Mouse (Mus musculus) right cerebral cortex, postnatal 14 days (tissue): ENCODE results near the gene Map4k2.

Source experiments
- DNase-seq: peaks from one replicate; pipeline ENCODE4 v3.0.0; 2022

Gene Map4k2

DNA sequence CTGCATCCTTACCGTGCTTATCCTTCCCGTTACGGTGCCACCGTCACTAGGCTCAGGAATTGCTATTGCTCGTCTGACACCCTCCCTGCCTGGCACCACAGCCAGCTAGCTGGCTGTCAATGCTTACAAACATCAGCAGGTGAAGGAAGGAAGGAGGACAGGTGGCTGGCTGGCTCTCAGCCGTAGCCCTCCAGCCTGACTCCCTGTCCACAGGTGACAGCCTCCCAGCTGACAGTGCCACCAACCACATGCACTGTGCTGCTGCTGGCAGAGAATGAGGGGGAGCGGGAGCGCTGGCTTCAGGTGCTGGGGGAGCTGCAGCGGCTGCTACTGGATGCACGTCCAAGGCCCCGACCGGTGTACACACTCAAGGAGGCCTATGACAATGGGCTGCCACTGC is 22.8 kb upstream of the Map4k2 start:
- no peak for DNase-seq

DNA sequence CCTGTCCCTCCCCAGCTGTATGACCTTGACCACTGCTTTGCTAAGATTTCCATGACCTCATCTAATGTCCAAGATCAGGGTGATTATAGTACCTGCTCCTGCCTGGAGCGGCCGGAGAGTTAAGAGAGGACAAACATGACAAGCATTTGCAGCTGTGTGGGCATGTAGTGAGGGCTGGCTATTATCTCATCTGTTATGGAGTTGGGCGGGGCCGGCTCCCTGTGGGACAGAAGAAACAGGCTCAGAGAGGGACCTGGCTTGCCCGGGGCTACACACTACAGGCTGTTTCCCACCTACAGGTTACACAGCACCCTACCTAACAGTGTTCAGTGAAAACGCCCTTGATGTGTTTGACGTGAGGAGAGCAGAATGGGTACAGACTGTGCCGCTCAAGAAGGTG is 19.6 kb upstream of the Map4k2 start:
- no peak for DNase-seq

DNA sequence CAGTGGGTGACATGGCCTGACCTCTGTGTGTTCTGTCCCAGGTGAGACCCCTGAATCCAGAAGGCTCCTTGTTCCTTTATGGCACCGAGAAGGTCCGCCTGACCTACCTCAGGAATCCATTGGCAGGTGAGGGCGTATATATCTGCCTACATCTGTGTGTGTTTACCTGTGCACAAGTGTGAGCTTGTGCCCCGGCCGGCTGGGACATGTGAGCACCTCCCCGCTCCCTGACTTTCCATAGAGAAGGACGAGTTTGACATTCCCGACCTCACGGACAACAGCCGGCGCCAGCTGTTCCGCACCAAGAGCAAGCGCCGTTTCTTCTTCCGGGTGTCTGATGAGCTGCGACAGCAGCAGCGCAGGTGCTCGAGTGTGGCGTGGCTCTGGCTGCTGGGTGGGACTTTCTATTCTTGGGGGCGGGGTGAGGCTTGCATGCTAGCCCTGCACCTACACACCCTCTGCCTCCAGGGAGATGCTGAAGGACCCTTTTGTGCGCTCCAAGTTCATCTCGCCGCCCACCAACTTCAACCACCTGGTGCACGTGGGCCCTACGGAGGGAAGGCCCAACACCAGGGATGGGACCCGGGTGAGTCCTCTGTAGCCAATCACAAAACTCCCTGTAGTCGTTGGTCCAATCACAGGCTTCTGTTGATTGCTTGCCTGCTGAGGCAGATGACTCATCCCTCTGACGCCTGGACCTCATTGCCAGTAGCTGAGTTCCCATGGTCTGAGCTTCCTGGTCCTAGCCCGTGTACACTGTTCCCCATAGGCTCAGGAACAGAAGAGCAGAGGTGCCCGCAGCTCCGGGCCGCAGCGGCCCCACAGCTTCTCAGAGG is 18.9 kb upstream of the Map4k2 start:
- DNase-seq: no peak

DNA sequence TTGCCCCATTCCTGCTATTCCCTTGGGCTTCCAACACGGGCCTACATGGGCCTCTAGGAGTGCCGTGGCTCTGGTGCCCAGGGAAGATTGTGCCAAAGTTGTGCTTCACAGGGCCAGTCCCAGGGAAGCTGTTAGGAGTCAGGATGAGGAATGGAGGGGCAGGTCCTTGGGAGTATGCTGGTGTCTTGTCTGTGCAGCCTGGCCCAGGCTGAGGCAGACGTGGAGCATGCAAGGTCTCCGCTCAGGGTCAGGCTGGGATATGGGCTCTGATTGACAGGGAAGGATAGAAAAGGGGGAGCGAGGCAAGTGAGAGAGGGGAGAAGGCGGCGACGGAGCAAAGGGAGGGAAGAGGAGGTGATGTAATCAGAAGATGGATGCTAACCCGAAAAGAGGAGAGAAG is 16.2 kb upstream of the Map4k2 start:
- DNase-seq: no peak

DNA sequence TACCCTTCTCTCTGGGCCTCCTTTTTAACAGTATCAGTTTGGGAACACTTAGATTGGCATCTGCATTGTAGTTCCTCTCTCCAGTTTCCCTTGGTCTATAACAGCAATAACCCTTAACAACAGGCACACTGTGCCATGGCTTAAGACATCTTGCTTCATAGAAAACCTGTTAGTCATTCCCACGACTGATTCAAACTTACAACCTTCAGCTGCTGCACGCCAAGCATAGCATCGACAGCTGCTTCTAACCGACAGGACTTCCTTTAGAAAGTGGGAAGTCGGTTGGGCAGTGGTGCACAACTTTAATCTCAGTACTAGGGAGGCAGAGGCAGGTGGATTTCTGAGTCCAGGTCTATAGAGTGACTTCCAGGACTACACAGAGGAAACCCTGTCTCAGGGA is 9.8 kb upstream of the Map4k2 start:
- DNase-seq: no peak

DNA sequence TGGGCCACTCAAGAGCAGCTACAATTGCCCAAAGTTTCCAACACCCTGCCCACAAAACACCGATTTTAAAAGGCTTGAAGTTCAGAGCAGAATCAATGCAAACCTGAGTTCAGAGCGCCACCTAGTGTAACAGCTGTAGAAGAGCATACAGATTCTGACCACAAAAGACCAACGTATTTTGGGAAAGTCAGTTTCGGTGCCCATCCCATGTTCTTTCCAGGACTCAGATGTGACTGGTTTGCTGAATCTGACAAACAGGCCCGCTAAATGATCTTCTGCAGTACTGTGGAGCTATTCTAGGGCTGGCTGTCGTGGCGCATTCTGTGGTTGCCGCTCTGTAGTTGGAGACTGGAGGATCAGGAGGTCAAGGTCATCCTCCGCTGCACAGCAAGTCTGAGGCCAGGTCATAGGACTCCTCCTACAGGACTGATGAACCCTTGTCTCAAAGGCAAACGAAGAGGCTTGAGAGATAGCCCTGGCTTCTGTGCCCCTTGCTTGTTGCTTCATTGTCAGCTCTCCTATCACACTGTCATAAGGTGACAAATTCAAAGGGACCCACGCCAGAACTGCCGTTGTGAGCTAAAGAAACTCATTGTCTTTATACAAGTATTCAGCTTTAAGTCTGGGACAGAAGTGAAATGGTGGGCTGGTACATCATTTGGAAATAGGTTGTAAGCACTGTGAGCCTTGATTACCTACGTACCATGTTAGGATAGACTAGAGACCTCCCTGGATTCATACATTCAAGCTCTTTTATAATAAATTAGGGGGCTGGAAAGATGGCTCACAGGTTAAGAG is 9.0 kb upstream of the Map4k2 start:
- no peak for DNase-seq

DNA sequence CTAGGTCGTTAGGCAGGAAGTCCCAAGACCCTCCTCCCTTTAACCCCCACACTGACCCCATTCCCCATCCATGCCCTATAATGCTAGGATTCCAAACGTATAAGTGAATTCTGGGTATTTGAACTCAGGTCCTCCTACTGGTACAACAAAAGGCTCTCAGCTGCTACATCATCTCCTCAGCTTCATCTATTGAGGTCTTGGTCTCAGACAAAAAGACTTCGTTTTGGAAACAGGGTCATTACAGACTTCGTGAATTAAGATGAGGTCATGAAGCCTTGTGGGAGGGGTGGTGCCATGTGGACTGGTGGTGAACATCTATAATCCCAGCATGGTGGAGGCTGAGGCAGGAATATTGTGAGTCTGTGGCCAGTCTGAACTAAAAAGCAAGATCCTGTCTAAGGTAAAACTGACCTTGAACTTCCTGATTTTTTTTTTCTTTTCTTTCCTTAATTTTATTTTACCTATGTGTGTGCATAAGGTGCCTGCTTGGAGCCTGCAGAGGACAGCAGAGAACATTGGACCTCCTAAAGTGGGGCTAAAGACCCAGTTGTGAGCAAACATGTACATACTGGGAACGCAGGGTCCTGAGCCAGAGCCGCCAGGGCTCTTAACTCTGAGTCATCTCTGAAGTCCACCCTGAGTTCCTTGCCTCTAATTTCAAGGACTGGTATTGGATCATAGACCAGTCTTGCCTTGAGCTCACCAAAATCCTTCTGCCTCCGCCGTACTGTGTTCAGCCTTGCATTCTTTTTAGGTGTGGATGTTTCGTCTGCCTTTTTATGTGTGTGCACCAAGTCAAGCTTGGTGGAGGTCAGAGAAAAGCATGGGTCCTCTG is 7.0 kb upstream of the Map4k2 start:
- DNase-seq: no peak

DNA sequence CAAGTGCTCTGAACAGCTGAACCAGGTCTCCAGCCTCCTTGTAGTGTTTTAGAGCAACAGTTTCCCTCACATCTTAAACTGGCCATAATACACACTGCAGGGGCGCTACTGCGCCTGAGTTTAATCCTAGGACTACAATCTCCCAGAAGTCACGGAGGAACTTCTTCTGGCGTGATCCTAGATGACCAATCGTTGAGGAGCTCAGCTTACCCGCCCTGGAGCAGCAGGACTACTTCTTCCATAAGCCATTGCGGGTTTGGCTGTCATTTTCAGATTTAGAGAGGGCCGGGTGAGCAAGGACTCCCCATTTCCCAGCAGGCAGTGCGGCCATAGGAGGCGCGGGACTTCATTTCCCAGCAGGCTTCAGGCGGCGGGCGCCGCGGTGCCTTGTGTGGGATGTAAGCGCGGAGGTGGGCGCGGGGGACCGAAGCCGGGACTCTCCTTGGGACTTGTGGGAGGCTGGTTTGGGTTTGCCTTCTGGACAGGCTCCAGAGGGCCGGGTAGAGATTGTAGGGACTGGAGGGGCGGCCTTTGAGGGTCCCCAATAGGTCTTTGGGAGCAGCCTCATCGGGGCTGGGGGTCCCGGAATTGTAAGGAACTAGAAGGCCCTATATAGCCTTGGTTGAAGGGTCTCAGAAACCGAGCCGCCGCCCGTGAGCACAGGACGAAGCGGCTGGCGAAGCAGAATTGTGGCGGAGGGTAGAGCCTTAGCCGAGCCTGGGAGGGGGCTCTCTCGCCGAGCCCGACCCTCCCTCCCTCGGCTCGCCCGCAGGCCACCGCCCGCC is 6.1 kb upstream of the Map4k2 start, which contains the start of gene Men1:
Gene Men1, plus strand, starts transcription at position 307 of the 785 bp plus-strand sequence.
- peak; percentile 91 for DNase-seq

DNA sequence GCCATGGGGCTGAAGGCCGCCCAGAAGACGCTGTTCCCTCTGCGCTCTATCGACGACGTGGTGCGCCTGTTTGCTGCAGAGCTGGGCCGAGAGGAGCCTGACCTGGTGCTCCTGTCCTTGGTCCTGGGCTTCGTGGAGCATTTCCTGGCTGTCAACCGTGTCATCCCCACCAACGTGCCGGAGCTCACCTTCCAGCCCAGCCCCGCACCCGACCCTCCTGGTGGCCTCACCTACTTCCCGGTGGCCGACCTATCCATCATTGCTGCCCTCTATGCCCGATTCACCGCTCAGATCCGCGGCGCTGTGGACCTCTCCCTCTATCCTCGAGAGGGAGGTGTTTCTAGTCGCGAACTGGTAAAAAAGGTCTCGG is 5.5 kb upstream of the Map4k2 start:
- DNase-seq: no peak

DNA sequence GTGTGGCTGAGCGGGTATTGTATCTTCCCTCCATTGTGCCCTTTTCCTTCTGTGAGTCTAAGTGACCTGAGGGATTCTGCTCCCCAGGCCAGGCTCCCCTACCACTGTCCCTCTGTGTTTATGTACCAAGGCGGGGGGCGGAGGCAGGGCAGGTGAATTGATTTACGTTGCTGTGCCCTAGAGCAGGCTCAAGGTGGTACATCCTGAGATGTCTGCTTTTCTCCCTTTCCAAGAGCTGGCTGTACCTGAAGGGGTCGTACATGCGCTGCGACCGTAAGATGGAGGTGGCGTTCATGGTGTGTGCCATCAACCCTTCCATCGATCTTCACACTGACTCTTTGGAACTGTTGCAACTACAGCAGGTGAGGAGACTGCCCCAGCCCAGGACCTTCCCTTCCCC is 4.0 kb upstream of the Map4k2 start:
- no peak for DNase-seq

DNA sequence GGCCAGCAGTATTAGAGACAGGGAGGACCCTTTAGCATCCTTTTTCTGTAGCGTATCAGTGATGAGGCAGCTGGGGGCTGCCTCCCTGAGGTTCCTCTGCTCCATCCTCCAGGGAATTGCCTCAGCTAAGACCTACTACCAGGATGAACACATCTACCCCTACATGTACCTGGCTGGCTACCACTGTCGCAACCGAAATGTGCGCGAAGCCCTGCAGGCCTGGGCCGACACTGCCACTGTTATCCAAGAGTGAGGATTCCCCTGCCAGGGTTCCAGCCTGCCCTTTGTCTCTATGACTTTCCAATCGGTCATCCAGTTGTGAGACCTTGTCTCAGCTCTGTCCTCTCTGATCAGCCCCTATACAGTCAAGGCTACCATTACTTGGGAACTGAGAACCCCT is 2.8 kb upstream of the Map4k2 start:
- no peak for DNase-seq

DNA sequence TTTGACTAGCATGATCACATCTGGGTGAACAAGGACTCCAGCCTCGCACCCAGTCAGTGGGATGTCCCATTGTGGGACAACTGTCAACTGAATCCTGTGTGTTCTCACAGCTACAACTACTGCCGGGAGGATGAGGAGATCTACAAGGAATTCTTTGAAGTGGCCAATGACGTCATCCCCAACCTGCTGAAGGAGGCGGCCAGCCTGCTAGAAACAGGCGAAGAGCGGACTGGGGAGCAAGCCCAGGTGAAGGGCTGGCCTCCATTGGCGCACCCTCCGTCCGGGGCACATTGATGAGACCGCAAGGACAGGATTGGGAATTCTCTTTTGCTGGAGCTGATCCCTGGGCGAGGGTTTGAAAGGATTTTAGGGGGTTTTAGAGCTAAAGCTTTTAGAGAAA is 2.2 kb upstream of the Map4k2 start:
- no peak for DNase-seq

DNA sequence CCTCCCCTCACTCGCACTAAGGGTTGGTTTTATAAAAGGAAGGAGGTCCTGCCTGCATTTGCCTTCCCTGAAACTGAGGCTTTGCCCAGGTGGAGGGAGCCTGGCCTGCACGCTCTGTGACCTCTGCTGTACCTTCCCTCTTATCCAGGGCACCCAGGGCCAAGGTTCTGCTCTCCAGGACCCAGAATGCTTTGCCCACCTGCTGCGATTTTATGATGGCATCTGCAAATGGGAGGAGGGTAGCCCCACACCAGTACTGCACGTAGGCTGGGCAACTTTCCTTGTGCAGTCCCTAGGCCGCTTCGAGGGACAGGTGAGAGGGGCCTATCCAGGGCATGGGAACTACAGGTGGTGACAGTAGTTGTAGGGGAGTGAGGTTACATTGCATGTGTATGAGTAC is 1.7 kb upstream of the Map4k2 start:
- DNase-seq: no peak

DNA sequence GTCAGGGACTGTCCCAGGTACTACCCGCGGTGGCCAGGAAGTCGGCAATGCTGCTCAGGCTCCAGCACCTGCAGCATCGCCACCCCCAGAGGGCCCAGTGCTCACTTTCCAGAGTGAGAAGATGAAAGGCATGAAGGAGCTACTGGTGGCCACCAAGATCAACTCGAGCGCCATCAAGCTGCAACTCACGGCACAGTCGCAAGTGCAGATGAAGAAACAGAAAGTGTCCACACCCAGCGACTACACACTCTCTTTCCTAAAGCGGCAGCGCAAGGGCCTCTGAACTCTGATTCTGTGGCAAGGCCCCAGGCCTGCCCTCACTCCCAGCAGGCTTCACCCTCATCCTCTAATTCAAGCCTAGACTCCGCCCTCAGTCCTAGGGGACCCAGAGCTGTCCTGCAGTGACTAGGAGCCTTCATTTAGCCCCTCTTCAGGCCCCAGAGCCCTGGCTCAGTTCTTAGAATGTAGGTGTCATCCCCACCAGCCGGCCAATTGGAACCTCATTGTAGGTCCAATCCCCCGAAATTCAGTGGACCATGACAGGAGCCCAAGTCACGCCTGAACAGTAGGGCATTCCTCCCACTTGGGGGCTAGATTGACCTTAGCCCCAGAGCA is 938 bp upstream of the Map4k2 start:
- DNase-seq: no peak

DNA sequence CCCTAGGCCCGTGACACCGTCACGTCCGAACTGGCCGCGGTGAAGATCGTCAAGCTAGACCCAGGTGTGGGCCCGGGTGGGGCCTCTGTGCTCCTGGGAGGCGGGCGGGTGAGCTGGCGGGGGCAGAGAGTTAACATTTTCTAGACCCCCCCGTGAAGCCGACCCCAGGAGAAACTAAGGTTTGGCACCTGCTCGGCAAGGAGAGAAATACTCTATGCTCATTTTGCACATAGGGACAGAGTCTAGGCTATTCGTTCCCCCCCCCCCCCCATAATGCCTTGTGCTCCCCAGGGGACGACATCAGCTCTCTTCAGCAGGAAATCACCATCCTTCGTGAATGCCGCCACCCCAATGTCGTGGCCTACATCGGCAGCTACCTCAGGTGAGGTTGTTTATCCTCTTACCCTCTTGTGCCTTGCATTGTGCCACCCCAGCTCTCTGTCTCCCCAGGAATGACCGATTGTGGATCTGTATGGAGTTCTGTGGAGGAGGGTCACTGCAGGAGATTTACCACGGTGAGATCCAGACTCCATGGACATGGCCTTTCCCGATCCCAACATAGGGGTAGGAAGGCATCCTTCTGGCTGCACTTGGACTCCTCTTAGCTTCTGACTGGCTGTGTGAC is 630 bp downstream of the Map4k2 start:
- DNase-seq: no peak

DNA sequence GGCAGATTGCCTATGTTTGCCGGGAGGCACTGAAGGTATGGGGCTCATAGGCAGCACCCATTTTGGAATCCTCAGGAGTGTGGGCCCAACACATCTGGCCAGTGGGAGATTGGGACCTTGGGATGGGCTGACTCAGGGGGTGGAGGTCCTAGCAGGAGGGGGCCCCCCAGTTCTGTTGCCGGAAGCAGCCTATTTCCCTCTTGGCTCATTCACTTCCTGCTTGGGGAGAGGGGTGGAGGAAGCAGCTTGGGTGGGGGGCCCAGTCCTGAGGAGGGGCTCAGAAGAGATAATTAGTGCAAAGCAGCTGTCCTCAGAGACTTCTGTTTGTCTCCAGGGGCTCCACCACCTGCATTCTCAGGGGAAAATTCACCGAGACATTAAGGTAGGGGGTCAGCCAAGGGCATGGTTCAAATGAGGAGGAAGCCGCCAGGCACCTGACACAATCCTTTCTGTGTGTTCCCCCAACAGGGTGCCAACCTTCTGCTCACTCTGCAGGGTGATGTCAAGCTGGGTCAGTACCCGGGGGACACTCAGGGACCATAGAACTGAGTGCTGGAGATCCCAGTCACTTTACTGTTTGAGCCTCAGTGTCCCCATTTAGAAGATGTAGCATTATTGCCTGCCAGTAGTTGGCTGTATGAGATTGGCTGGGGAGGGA is 1.5 kb downstream of the Map4k2 start:
- no peak for DNase-seq

DNA sequence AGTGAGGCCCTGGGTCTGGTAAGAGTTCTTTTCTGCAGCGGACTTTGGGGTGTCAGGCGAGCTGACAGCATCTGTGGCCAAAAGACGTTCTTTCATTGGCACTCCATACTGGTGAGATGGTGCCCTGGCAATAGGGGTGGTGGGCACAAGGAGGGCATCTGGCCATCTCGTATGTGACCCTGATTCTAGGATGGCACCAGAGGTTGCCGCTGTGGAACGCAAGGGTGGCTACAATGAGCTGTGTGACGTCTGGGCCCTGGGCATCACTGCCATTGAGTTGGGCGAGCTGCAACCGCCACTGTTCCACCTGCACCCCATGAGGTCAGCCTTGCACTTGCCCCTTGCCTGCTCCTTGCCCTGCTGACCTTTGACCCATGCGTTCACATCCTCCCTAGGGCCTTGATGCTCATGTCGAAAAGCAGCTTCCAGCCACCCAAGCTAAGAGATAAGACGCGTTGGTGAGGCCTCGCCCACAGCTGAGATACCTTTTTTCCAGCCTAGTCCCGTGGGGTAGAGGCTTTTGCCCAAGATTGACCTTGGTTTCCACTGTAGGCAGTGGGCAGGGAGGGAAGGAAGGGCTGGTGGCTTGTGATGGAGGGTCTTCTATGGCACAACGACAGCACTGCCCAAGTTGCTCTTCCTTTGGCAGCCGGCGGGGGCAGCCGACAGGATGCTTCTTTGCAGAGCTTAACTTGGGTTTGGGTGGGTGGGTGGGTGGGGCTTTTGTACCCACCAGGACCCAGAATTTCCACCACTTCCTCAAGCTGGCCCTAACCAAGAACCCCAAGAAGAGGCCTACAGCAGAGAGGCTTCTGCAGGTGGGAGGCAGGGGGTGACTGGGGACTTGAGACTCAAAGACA is 2.4 kb downstream of the Map4k2 start:
- no peak for DNase-seq

DNA sequence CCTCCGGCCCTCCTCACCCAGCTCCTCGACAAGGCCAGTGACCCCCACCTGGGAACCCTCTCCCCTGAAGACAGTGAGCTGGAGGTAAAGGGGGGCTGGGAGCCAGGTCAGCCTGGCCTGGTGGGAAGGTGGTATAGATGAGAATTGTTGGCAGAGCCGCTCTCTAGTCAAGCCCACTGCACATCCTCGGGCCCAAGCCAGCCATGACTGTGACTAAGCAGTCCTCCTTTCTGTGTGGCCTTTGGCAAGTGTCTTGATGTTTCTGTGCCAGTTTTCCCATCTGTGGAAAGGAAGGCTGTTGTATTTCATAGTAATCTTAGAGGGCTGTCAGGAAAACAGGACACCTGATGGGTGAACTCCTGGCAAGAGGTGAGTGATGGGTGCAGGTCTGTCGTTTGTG is 3.1 kb downstream of the Map4k2 start:
- DNase-seq: no peak

DNA sequence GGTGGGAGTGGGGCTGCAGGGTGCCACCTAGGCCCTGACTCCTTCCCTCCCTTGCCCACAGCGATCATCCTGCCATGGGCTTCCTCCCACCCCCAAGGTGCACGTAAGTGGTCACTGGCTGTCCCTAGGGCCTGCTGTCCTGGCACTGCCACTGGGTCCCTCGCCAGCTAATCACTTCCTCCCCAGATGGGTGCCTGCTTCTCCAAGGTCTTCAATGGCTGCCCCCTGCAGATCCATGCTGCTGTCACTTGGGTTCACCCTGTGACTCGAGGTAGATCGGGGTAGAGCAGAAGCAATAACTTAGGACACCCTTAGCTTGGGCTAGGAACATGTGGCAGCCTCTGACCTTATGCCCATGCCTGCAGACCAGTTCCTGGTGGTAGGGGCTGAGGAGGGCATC is 5.1 kb downstream of the Map4k2 start:
- DNase-seq: no peak

DNA sequence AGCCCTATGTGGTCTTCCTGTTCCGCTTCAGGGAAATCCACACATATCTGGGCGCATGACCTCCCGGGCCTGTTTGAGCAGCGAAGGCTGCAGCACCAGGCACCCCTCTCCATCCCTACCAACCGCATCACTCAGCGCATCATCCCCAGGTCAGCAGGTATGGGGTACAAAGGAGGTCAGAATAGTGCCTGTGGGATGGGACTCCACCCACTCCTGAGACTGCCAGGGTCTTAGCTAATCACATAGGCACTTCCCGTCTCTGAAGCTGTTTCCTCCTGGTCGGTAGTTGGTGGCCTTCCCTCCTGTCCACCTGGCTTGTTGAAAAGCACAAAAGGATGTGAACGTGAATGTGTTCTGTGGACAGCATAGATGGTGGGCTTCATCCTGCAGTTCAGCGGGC is 5.7 kb downstream of the Map4k2 start:
- no peak for DNase-seq
